Mouse (Mus musculus): ENCODE measurements at regions not wholly inside any gene's neighbourhood (a gene's known extent, or its start where the extent isn't known, plus 50 kb on each side); places are given as distances from the start of the nearest gene placed in this dataset.

- ATAC-seq (ENCODE audit: low FRiP score, low TSS enrichment): no peak
- 59% methylated on average over 1 of the region's 1 CpGs for WGBS
- Histone ChIP-seq H3K9me3 (ENCODE audit: low read length) (no peaks in the 10 kb centered on the region), H3K36me3 (ENCODE audit: insufficient read depth, low read length) (no peaks in the 10 kb centered on the region), H3K27me3 (ENCODE audit: insufficient read depth, low read length) (no peaks in the 10 kb centered on the region), H3K4me3 (ENCODE audit: low read length) (no peak overlapping the region), H3K27ac (ENCODE audit: low read length) (no peak overlapping the region), H3K4me2 (replicated peaks; ENCODE audit: low read depth, low read length) (no peak overlapping the region), H3K4me1 (ENCODE audit: insufficient read depth, low read length) (no peaks in the 10 kb centered on the region), H3K9ac (replicated peaks; ENCODE audit: low read length) (no peak overlapping the region)
These were observed 561.1 kb downstream of the 1810013L24Rik start for GRCm38 (mm10) chr16:9390986-9391385.

- H3K9me3 ChIP-seq (ENCODE audit: low read length): no peaks in the 10 kb centered on the region
- H3K9ac ChIP-seq (replicated peaks; ENCODE audit: low read length): no peak overlapping the region
- no peaks in the 10 kb centered on the region for H3K4me1 ChIP-seq (ENCODE audit: insufficient read depth, low read length)
- no peak overlapping the region for H3K27ac ChIP-seq (ENCODE audit: low read length)
- no peaks in the 10 kb centered on the region for H3K27me3 ChIP-seq (ENCODE audit: insufficient read depth, low read length)
- no peaks in the 10 kb centered on the region for H3K36me3 ChIP-seq (ENCODE audit: insufficient read depth, low read length)
- no peak overlapping the region for H3K4me3 ChIP-seq (ENCODE audit: low read length)
- ATAC-seq (ENCODE audit: low FRiP score, low TSS enrichment): no peak
- 81% methylated on average over 5 of the region's 5 CpGs for WGBS
- H3K4me2 ChIP-seq (replicated peaks; ENCODE audit: low read depth, low read length): no peak overlapping the region
These were observed 574.8 kb downstream of the 1810013L24Rik start for GRCm38 (mm10) chr16:9404736-9405135.

- no peak for ATAC-seq (ENCODE audit: low FRiP score, low TSS enrichment)
- H3K9me3 ChIP-seq (ENCODE audit: low read length): no peaks in the 10 kb centered on the region
- no peak overlapping the region for H3K9ac ChIP-seq (replicated peaks; ENCODE audit: low read length)
- no peaks in the 10 kb centered on the region for H3K4me1 ChIP-seq (ENCODE audit: insufficient read depth, low read length)
- WGBS: 73% methylated on average over 1 of the region's 1 CpGs
- no peak overlapping the region for H3K27ac ChIP-seq (ENCODE audit: low read length)
- H3K4me2 ChIP-seq (replicated peaks; ENCODE audit: low read depth, low read length): no peak overlapping the region
- H3K27me3 ChIP-seq (ENCODE audit: insufficient read depth, low read length): no peaks in the 10 kb centered on the region
- no peak overlapping the region for H3K4me3 ChIP-seq (ENCODE audit: low read length)
- no peaks in the 10 kb centered on the region for H3K36me3 ChIP-seq (ENCODE audit: insufficient read depth, low read length)
These were observed 578.3 kb downstream of the 1810013L24Rik start for GRCm38 (mm10) chr16:9408196-9408595.

- H3K27ac ChIP-seq (ENCODE audit: low read length): no peak overlapping the region
- H3K4me2 ChIP-seq (replicated peaks; ENCODE audit: low read depth, low read length): no peak overlapping the region
- ATAC-seq (ENCODE audit: low FRiP score, low TSS enrichment): no peak
- H3K4me1 ChIP-seq (ENCODE audit: insufficient read depth, low read length): no peaks in the 10 kb centered on the region
- H3K9me3 ChIP-seq (ENCODE audit: low read length): no peaks in the 10 kb centered on the region
- no peak overlapping the region for H3K9ac ChIP-seq (replicated peaks; ENCODE audit: low read length)
- H3K4me3 ChIP-seq (ENCODE audit: low read length): no peak overlapping the region
- no peaks in the 10 kb centered on the region for H3K27me3 ChIP-seq (ENCODE audit: insufficient read depth, low read length)
- H3K36me3 ChIP-seq (ENCODE audit: insufficient read depth, low read length): no peaks in the 10 kb centered on the region
These were observed 564.9 kb downstream of the Grin2a start for GRCm38 (mm10) chr16:9430509-9430908.

GRCm38 (mm10) chr16:9439300-9439856, 556.0 kb downstream of the Grin2a start:
- H3K4me2 ChIP-seq (replicated peaks; ENCODE audit: low read depth, low read length): no peak overlapping the region
- 15% methylated on average over 2 of the region's 2 CpGs for WGBS
- H3K9ac ChIP-seq (replicated peaks; ENCODE audit: low read length): no peak overlapping the region
- no peaks in the 10 kb centered on the region for H3K36me3 ChIP-seq (ENCODE audit: insufficient read depth, low read length)
- H3K27me3 ChIP-seq (ENCODE audit: insufficient read depth, low read length): no peaks in the 10 kb centered on the region
- no peak for ATAC-seq (ENCODE audit: low FRiP score, low TSS enrichment)
- no peaks in the 10 kb centered on the region for H3K4me1 ChIP-seq (ENCODE audit: insufficient read depth, low read length)
- H3K4me3 ChIP-seq (ENCODE audit: low read length): no peak overlapping the region
- no peak overlapping the region for H3K27ac ChIP-seq (ENCODE audit: low read length)
- no peaks in the 10 kb centered on the region for H3K9me3 ChIP-seq (ENCODE audit: low read length)

- no peaks in the 10 kb centered on the region for H3K9me3 ChIP-seq (ENCODE audit: low read length)
- no peak overlapping the region for H3K9ac ChIP-seq (replicated peaks; ENCODE audit: low read length)
- H3K36me3 ChIP-seq (ENCODE audit: insufficient read depth, low read length): no peaks in the 10 kb centered on the region
- WGBS: 70% methylated on average over 1 of the region's 1 CpGs
- no peak overlapping the region for H3K27ac ChIP-seq (ENCODE audit: low read length)
- H3K27me3 ChIP-seq (ENCODE audit: insufficient read depth, low read length): no peaks in the 10 kb centered on the region
- no peak overlapping the region for H3K4me2 ChIP-seq (replicated peaks; ENCODE audit: low read depth, low read length)
- ATAC-seq (ENCODE audit: low FRiP score, low TSS enrichment): no peak
- no peak overlapping the region for H3K4me3 ChIP-seq (ENCODE audit: low read length)
- no peaks in the 10 kb centered on the region for H3K4me1 ChIP-seq (ENCODE audit: insufficient read depth, low read length)
These were observed 555.5 kb downstream of the Grin2a start for GRCm38 (mm10) chr16:9439891-9440290.

GRCm38 (mm10) chr16:9452058-9452457, 543.3 kb downstream of the Grin2a start:
- H3K4me3 ChIP-seq (ENCODE audit: low read length): no peak overlapping the region
- H3K27me3 ChIP-seq (ENCODE audit: insufficient read depth, low read length): no peaks in the 10 kb centered on the region
- H3K36me3 ChIP-seq (ENCODE audit: insufficient read depth, low read length): no peaks in the 10 kb centered on the region
- no peak overlapping the region for H3K27ac ChIP-seq (ENCODE audit: low read length)
- no peak overlapping the region for H3K4me2 ChIP-seq (replicated peaks; ENCODE audit: low read depth, low read length)
- no peak overlapping the region for H3K9ac ChIP-seq (replicated peaks; ENCODE audit: low read length)
- no peaks in the 10 kb centered on the region for H3K4me1 ChIP-seq (ENCODE audit: insufficient read depth, low read length)
- 0 out of 2 replicates have a peak, but pooled peaks cover 4% of the 10 kb centered on the region for H3K9me3 ChIP-seq (ENCODE audit: low read length)
- no peak for ATAC-seq (ENCODE audit: low FRiP score, low TSS enrichment)
- WGBS: 76% methylated on average over 4 of the region's 4 CpGs

- no peak for ATAC-seq (ENCODE audit: low FRiP score, low TSS enrichment)
- H3K9ac ChIP-seq (replicated peaks; ENCODE audit: low read length): no peak overlapping the region
- 0 out of 2 replicates have a peak, but pooled peaks cover 4% of the 10 kb centered on the region for H3K9me3 ChIP-seq (ENCODE audit: low read length)
- H3K27me3 ChIP-seq (ENCODE audit: insufficient read depth, low read length): no peaks in the 10 kb centered on the region
- no peak overlapping the region for H3K27ac ChIP-seq (ENCODE audit: low read length)
- WGBS: 51% methylated on average over 6 of the region's 6 CpGs
- no peaks in the 10 kb centered on the region for H3K36me3 ChIP-seq (ENCODE audit: insufficient read depth, low read length)
- H3K4me2 ChIP-seq (replicated peaks; ENCODE audit: low read depth, low read length): no peak overlapping the region
- H3K4me3 ChIP-seq (ENCODE audit: low read length): no peak overlapping the region
- H3K4me1 ChIP-seq (ENCODE audit: insufficient read depth, low read length): no peaks in the 10 kb centered on the region
These were observed 537.8 kb downstream of the Grin2a start for GRCm38 (mm10) chr16:9457574-9457973.

GRCm38 (mm10) chr16:9462497-9462896, 532.9 kb downstream of the Grin2a start:
- ATAC-seq (ENCODE audit: low FRiP score, low TSS enrichment): no peak
- H3K4me3 ChIP-seq (ENCODE audit: low read length): no peak overlapping the region
- H3K27ac ChIP-seq (ENCODE audit: low read length): no peak overlapping the region
- H3K4me1 ChIP-seq (ENCODE audit: insufficient read depth, low read length): no peaks in the 10 kb centered on the region
- H3K9me3 ChIP-seq (ENCODE audit: low read length): no peaks in the 10 kb centered on the region
- H3K9ac ChIP-seq (replicated peaks; ENCODE audit: low read length): no peak overlapping the region
- H3K4me2 ChIP-seq (replicated peaks; ENCODE audit: low read depth, low read length): no peak overlapping the region
- no peaks in the 10 kb centered on the region for H3K36me3 ChIP-seq (ENCODE audit: insufficient read depth, low read length)
- H3K27me3 ChIP-seq (ENCODE audit: insufficient read depth, low read length): no peaks in the 10 kb centered on the region
- 87% methylated on average over 3 of the region's 3 CpGs for WGBS

GRCm38 (mm10) chr16:9469394-9469793, 526.0 kb downstream of the Grin2a start:
- Histone ChIP-seq H3K36me3 (ENCODE audit: insufficient read depth, low read length) (no peaks in the 10 kb centered on the region), H3K27me3 (ENCODE audit: insufficient read depth, low read length) (no peaks in the 10 kb centered on the region), H3K9ac (replicated peaks; ENCODE audit: low read length) (no peak overlapping the region), H3K9me3 (ENCODE audit: low read length) (no peaks in the 10 kb centered on the region), H3K4me2 (replicated peaks; ENCODE audit: low read depth, low read length) (no peak overlapping the region), H3K4me3 (ENCODE audit: low read length) (no peak overlapping the region), H3K27ac (ENCODE audit: low read length) (no peak overlapping the region), H3K4me1 (ENCODE audit: insufficient read depth, low read length) (no peaks in the 10 kb centered on the region)
- ATAC-seq (ENCODE audit: low FRiP score, low TSS enrichment): no peak
- 64% methylated on average over 4 of the region's 4 CpGs for WGBS
